Mouse (Mus musculus) v-Abl transformed pro-B cells (cell line): ENCODE measurements around the gene Tmem143.
"Not testable (repeated sequence)": the region's sequence is repeated elsewhere in the genome, so short reads cannot be mapped to it uniquely, and the experiment has no call there.

Source experiments
- in situ Hi-C, 2 experiments: fragments of 400-800 bp; cut with MboI; formaldehyde crosslinking; loops; one replicate each; pipeline ENCODE4 v1.15.1; 2025; ENCODE audit not compliant: unreplicated experiment in 2 of 2

Gene Tmem143

GRCm38 (mm10) chr7:45878278-45878677 lies 18.5 kb upstream of the Tmem143 start, which contains the start of gene Grin2d:
Gene Grin2d, minus strand, starts transcription at chr7:45878378.
- in situ Hi-C loops = loop anchor here in 1 of 2 experiments (10.0 kb wide), 1 partner anchor 137 kb away; no protein-coding TSS in a partner anchor

DNA sequence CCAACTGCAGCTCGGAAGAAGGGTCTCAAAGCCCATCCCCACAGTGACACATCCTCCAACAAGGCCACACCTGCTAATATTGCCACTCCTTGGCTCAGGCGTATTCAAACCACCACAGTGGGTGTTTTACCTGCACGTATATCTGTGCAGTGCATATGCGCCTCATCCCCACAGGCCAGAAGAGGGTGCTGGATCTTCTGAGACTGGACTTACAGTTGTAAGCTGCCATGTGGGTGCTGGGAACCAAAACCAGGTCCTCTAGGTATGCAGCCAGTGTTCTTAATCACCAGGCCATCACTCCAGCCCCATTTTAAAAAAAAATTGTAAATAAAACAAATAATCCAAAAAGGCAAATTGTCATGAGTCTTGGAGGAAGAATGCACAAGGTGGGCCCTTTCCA lies 16.2 kb upstream of the Tmem143 start:
- in situ Hi-C loops = no loop called here

- in situ Hi-C loops = no loop called here
Measured at GRCm38 (mm10) chr7:45881011-45881410, 15.7 kb upstream of the Tmem143 start.

DNA sequence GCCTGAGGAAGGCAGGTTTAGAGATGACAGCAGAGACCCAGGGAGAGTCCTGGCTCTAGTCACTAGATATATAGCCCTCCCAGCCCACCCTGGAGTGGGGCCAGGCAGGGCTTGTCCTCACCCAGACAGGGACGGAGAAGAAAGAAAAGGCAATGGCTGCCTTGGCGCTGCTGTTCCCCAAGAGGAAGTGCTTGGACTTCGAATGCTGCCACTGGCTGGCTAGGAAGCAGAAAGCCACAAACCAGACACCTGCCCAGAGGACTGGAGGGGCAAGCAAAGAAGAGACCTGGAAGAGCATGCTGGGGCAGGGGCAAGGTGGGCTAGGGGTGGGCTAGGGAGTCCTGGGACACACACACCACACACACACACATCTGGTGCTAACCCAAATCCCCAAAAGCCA lies 9.5 kb upstream of the Tmem143 start:
- in situ Hi-C loops = no loop called here

GRCm38 (mm10) chr7:45892651-45893050 lies 4.1 kb upstream of the Tmem143 start:
- in situ Hi-C loops = no loop called here

DNA sequence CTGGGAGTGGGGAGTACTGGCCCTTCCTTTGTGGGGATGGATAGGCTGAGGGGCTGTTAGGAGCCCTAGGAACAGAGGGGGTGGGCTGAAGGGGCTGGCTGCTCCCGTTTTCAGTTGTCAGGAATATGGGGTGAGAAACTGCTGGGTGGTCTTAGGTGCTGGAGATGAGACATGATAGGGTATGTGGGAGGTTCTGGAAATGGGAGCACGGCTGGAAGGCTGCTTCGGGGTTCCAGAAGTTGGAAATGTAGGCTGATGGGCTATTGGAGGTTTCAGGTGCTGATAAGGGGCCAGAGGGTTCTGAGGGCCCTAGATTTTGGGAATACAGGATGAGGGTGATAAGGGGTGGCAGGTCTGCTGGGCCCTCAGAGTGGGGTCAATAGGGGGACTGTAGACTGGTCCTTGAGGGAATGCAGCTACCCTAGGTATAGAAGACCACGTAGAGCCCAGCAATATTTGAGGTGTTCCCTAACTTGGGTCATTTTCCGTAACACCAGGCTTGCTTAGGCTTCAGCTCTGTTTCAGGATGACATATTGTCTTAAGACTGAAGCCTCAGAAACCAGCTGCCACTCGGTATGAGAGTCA lies 717 bp upstream of the Tmem143 start:
- in situ Hi-C loops = no loop called here

DNA sequence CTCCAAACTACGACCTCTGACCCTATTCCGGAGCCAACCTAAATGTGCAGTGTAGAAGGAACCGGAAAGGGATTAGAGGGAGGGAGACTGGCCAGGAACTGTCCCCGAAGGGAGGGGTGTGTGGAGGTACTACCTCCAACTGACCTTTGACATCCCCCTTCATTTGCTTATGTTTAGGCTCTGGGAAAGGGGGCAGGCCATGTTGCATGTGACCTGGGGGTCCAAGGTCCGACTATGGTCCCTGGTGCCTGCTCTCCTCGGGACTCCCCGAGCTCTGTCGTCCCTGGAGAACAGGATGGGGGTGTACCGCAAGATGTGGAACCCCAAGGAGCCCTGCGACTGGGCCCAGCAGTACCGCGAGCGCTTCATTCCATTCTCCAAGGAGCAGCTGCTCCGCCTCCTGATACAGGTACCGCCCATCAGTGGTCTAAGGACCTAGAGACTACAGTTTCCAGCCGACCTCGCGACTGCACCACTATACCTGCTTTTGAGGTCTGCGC lies 567 bp downstream of the Tmem143 start:
- in situ Hi-C loops = no loop called here

DNA sequence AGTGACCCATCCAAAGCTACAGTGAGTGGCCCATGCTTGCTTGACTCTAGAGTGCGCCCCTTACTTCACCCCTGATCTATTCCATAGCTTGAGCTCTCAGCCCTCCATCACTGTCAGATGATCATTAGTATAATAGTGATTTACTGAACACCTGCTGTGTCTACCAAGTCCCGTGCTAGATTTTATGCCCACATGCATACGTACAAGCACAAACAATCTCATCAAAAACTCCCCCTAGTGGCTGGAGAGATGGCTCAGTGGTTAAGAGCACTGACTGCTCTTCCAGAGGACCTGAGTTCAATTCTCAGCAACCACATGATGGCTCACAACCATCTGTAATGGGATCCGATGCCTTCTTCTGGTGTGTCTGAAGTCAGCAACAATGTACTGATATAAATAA lies 1.4 kb downstream of the Tmem143 start:
- in situ Hi-C loops = not testable (repeated sequence)

DNA sequence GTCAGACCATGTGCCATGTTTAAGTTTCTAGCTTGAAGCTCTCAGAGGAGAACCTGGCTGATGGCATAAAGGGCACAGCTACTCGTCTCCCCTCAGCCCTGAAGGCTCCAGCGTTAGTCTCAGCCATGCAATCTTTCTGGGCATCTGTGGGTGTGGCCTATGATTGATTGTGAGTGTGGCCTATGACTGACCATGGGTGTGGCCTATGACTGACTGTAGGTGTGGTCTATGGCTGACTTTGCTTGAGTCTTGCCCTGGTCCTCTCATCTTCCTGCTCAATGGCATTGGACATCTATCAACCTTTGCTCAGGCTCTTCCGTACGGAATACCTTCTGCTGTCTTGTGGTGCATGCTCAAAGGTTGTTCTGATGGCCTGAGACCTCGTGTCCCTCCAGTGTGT lies 4.8 kb downstream of the Tmem143 start:
- in situ Hi-C loops = loop anchor here in 1 of 2 experiments (25.0 kb wide), 2 partner anchors 889 to 1364 kb away; partner anchors contain the start of genes Pold1, Rras, Scaf1 and Spib

DNA sequence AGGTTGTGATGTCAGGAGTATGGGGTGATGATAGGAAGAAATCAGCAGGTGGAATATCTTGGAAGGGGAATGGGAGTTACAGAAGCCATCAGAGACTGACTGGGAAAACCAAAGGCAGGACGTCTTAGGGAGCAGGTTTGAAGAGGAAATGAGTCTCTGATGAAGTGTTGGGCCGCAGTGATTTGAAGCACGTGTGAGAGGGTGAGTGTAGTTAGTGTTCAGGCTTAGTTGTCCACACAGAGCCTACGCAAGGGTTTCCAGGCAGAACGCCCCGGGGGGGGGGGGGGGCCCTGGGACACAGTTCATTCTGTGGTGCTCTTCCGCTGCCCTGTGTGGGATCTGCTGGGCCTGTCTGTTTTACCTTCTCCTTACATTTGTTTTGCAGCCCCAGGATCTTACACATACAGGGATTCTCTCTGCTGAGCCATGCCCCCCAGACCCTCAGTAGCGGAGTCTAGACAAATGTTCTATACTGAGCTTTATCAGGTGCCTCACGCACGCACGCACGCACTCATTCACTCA lies 5.8 kb downstream of the Tmem143 start:
- in situ Hi-C loops = loop anchor here in 1 of 2 experiments (25.0 kb wide), 2 partner anchors 890 to 1365 kb away; partner anchors contain the start of genes Pold1, Rras, Scaf1 and Spib

- in situ Hi-C loops = loop anchor here in 1 of 2 experiments (25.0 kb wide), 2 partner anchors 894 to 1369 kb away; partner anchors contain the start of genes Pold1, Rras, Scaf1 and Spib
Measured at GRCm38 (mm10) chr7:45906622-45907021, 9.9 kb downstream of the Tmem143 start.

DNA sequence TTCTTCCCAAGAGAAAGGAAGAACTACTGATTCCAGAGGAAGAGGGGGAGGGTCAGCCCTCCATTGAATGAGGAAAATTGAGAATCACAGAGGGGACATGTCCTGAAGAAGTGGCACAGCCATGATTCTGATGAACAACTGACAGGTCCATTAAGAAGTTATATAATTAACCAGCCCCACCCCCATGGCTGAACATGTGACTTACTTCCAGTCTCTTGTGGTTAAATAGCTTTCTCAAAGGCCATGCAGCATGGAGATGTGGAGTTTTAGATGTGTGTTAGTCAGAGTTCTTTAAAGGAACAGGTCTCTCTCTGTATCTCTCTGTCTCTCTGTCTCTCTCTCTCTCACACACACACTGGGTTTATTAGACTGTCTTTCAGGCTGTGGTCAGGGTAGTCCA lies 11.6 kb downstream of the Tmem143 start:
- in situ Hi-C loops = loop anchor here in 1 of 2 experiments (25.0 kb wide), 2 partner anchors 896 to 1371 kb away; partner anchors contain the start of genes Pold1, Rras, Scaf1 and Spib

- in situ Hi-C loops = loop anchor here in 1 of 2 experiments (25.0 kb wide), 2 partner anchors 897 to 1372 kb away; partner anchors contain the start of genes Pold1, Rras, Scaf1 and Spib
Measured at GRCm38 (mm10) chr7:45909145-45909544, 12.4 kb downstream of the Tmem143 start.

GRCm38 (mm10) chr7:45914067-45914466 lies 17.3 kb downstream of the Tmem143 start:
- in situ Hi-C loops = loop anchor here in 1 of 2 experiments (25.0 kb wide), 2 partner anchors 902 to 1377 kb away; partner anchors contain the start of genes Pold1, Rras, Scaf1 and Spib

GRCm38 (mm10) chr7:45915011-45915410 lies 18.3 kb downstream of the Tmem143 start:
- in situ Hi-C loops = loop anchor here in 1 of 2 experiments (25.0 kb wide), 2 partner anchors 903 to 1378 kb away; partner anchors contain the start of genes Pold1, Rras, Scaf1 and Spib

GRCm38 (mm10) chr7:45916056-45917003 lies 19.6 kb downstream of the Tmem143 start:
- in situ Hi-C loops = loop anchor here in 1 of 2 experiments (25.0 kb wide), 2 partner anchors 904 to 1379 kb away; partner anchors contain the start of genes Pold1, Rras, Scaf1 and Spib

GRCm38 (mm10) chr7:45917004-45917704 lies 20.4 kb downstream of the Tmem143 start:
- in situ Hi-C loops = loop anchor here in 1 of 2 experiments (25.0 kb wide), 2 partner anchors 905 to 1380 kb away; partner anchors contain the start of genes Pold1, Rras, Scaf1 and Spib

DNA sequence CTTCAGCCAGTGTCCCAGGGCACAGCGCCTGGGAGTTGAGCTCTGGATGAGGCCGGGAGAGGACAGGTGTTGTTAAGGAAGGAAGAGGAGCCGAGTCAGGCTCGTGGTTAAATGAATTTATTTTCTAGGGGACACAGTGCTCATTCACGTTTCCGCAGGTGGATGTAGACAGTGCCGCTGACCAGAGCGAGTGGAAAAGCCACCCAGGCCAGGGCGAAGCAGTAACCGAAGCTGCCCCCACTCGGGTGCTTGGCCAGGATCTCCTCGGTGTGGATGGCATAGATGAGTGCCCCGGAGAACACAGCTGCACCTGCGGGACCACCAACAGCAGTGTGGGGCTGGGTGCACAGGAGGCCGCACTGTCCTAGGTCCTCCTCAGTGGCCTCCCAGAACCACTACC lies 21.2 kb downstream of the Tmem143 start:
- in situ Hi-C loops = loop anchor here in 1 of 2 experiments (25.0 kb wide), 2 partner anchors 906 to 1381 kb away; partner anchors contain the start of genes Pold1, Rras, Scaf1 and Spib

- in situ Hi-C loops = loop anchor here in 1 of 2 experiments (25.0 kb wide), 2 partner anchors 907 to 1382 kb away; partner anchors contain the start of genes Pold1, Rras, Scaf1 and Spib
Measured at GRCm38 (mm10) chr7:45919083-45919671, 22.4 kb downstream of the Tmem143 start.
